Mouse (Mus musculus): Measurements from ENCODE around the gene 6430531B16Rik. TPM values are rescaled to one million over a fixed set of nuclear protein-coding genes. Genes with fewer than 3 reads are reported as not detected.

Gene 6430531B16Rik
- polyA plus RNA-seq (2014; fragmentation: Illumina TruSeq; extraction: RNeasy Lipid Tissue Mini Kit (QIAGEN cat#74804); ENCODE audit: low read depth, low replicate concordance), result 12.0 TPM

DNA sequence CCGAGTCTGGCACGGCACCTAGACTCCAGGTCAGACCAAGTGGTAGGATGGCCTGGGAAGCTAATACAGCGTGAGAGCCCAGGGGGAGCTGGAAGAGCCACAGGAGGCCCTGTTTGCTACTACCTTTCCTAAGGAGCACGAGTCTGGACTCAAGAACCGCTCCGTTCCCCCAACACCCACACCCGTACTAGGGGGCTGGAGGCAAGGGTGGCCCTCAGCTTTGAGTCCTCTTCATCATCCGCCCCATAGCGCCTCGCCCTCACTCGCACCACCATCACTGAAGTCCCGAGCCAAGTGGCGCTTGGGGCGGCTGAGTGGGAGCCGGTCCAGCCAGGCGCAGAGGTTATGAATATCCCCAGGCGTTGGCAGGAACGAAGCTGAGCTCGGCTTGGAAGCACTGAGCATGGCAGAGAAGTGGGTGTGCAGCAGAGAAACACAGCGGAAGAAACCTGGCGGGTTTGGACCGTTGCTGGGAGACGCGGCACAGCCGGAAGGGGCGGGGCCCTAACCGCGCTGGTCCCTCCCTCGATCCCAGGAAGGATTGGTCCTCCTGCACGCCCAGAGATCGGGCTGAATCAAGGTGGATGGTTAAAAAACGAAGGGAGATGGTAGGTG lies at the start of gene 6430531B16Rik:
Gene 6430531B16Rik (minus strand): TSS at position 478 of the 615 bp plus-strand sequence.

DNA sequence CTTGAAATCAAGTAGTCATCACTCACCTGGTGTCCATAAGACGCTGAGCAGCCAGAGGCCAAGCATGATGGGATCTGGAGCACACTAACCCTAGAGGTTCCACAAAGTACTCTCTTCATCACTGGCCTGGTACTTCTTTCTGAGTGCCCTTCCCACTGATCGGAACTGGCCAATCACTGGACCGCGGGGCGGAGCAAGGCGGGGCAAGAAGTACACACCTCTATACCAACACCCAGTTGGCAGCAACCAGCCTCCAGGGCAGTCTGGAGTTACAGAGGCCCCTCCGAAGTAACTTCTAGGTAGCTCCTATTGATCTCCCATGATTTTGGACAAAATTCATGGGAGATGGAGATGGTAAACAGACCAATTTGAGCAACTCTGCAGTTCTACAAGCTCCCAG lies 13.9 kb upstream of the 6430531B16Rik start, which contains the start of gene Adam8:
Gene Adam8 (minus strand): TSS at position 157 of the 400 bp plus-strand sequence.

DNA sequence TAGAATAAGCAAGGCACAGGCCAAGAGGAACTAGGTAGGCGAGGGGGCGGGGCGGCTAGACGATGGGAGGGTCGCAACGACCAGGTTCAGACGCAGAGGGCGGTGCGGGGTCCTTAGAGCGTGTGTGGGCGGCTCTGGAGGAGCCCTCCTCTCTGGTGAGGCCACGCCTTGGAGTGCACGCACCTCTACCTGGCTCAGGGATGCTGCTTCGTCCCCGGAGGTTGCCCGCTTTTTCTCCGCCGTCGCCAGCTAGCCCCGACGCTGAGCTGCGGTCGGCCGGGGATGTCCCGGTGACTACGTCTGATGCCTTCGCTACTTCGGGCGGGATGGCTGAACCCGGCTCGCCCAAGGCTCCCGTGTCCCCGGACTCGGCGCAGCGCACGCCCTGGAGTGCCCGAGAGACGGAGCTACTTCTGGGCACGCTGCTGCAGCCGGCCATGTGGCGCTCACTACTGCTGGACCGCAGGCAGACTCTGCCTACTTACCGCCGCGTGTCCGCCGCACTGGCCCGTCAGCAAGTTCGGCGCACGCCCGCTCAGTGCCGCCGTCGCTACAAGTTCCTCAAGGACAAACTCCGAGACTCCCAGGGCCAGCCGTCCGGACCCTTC lies 34.8 kb downstream of the 6430531B16Rik start, which contains the start of gene Utf1:
Gene Utf1 (plus strand): TSS at position 116 of the 608 bp plus-strand sequence.

Other genes starting within 250 kb of the 6430531B16Rik start
- gene Adgra1, start 144.6 kb downstream of the 6430531B16Rik start, polyA plus RNA-seq (2014; fragmentation: Illumina TruSeq; extraction: RNeasy Lipid Tissue Mini Kit (QIAGEN cat#74804); ENCODE audit: low read depth, low replicate concordance), result not detected
- gene Kndc1, start 84.1 kb downstream of the 6430531B16Rik start, polyA plus RNA-seq (2014; fragmentation: Illumina TruSeq; extraction: RNeasy Lipid Tissue Mini Kit (QIAGEN cat#74804); ENCODE audit: low read depth, low replicate concordance), result 1.8 TPM
- not detected for gene Utf1, start 35.0 kb downstream of the 6430531B16Rik start, polyA plus RNA-seq (2014; fragmentation: Illumina TruSeq; extraction: RNeasy Lipid Tissue Mini Kit (QIAGEN cat#74804); ENCODE audit: low read depth, low replicate concordance)
- gene Adam8, start 13.8 kb upstream of the 6430531B16Rik start, polyA plus RNA-seq (2014; fragmentation: Illumina TruSeq; extraction: RNeasy Lipid Tissue Mini Kit (QIAGEN cat#74804); ENCODE audit: low read depth, low replicate concordance), result 0.56 TPM
- 23.5 TPM for gene Zfp511, start 57.6 kb upstream of the 6430531B16Rik start, polyA plus RNA-seq (2014; fragmentation: Illumina TruSeq; extraction: RNeasy Lipid Tissue Mini Kit (QIAGEN cat#74804); ENCODE audit: low read depth, low replicate concordance)
- 55.8 TPM for gene Tubgcp2, start 57.9 kb upstream of the 6430531B16Rik start, polyA plus RNA-seq (2014; fragmentation: Illumina TruSeq; extraction: RNeasy Lipid Tissue Mini Kit (QIAGEN cat#74804); ENCODE audit: low read depth, low replicate concordance)
- gene Msx3, start 70.3 kb upstream of the 6430531B16Rik start, polyA plus RNA-seq (2014; fragmentation: Illumina TruSeq; extraction: RNeasy Lipid Tissue Mini Kit (QIAGEN cat#74804); ENCODE audit: low read depth, low replicate concordance), result not detected
- not detected for gene Caly, start 103.8 kb upstream of the 6430531B16Rik start, polyA plus RNA-seq (2014; fragmentation: Illumina TruSeq; extraction: RNeasy Lipid Tissue Mini Kit (QIAGEN cat#74804); ENCODE audit: low read depth, low replicate concordance)
- not detected for gene Prap1, start 114.6 kb upstream of the 6430531B16Rik start, polyA plus RNA-seq (2014; fragmentation: Illumina TruSeq; extraction: RNeasy Lipid Tissue Mini Kit (QIAGEN cat#74804); ENCODE audit: low read depth, low replicate concordance)
- 0.53 TPM for gene Fuom, start 123.7 kb upstream of the 6430531B16Rik start, polyA plus RNA-seq (2014; fragmentation: Illumina TruSeq; extraction: RNeasy Lipid Tissue Mini Kit (QIAGEN cat#74804); ENCODE audit: low read depth, low replicate concordance)
- gene Paox, start 137.0 kb upstream of the 6430531B16Rik start, polyA plus RNA-seq (2014; fragmentation: Illumina TruSeq; extraction: RNeasy Lipid Tissue Mini Kit (QIAGEN cat#74804); ENCODE audit: low read depth, low replicate concordance), result 1.2 TPM
- 14.5 TPM for gene Echs1, start 137.7 kb upstream of the 6430531B16Rik start, polyA plus RNA-seq (2014; fragmentation: Illumina TruSeq; extraction: RNeasy Lipid Tissue Mini Kit (QIAGEN cat#74804); ENCODE audit: low read depth, low replicate concordance)
- 3.1 TPM for gene Mtg1, start 158.8 kb upstream of the 6430531B16Rik start, polyA plus RNA-seq (2014; fragmentation: Illumina TruSeq; extraction: RNeasy Lipid Tissue Mini Kit (QIAGEN cat#74804); ENCODE audit: low read depth, low replicate concordance)
- gene Sprn, start 176.1 kb upstream of the 6430531B16Rik start, polyA plus RNA-seq (2014; fragmentation: Illumina TruSeq; extraction: RNeasy Lipid Tissue Mini Kit (QIAGEN cat#74804); ENCODE audit: low read depth, low replicate concordance), result 0.15 TPM
- gene Olfr522, start 186.0 kb upstream of the 6430531B16Rik start, polyA plus RNA-seq (2014; fragmentation: Illumina TruSeq; extraction: RNeasy Lipid Tissue Mini Kit (QIAGEN cat#74804); ENCODE audit: low read depth, low replicate concordance), result not detected
- not detected for gene Olfr523, start 194.5 kb upstream of the 6430531B16Rik start, polyA plus RNA-seq (2014; fragmentation: Illumina TruSeq; extraction: RNeasy Lipid Tissue Mini Kit (QIAGEN cat#74804); ENCODE audit: low read depth, low replicate concordance)
- not detected for gene Olfr524, start 227.2 kb upstream of the 6430531B16Rik start, polyA plus RNA-seq (2014; fragmentation: Illumina TruSeq; extraction: RNeasy Lipid Tissue Mini Kit (QIAGEN cat#74804); ENCODE audit: low read depth, low replicate concordance)
- not detected for gene Cd163l1, start 239.5 kb upstream of the 6430531B16Rik start, polyA plus RNA-seq (2014; fragmentation: Illumina TruSeq; extraction: RNeasy Lipid Tissue Mini Kit (QIAGEN cat#74804); ENCODE audit: low read depth, low replicate concordance)

Measured in testis, adult 10 weeks (tissue).